Mouse (Mus musculus) embryonic facial prominence, embryonic 10.5 days (tissue): ENCODE data around the gene Sox15. TPM values are rescaled to one million over a fixed set of nuclear protein-coding genes. Genes with fewer than 3 reads are reported as not detected.
"Not testable (repeated sequence)": the region's sequence is repeated elsewhere in the genome, so short reads cannot be mapped to it uniquely, and the experiment has no call there.

Experiments used
- DNase-seq: peaks from one replicate; pipeline ENCODE4 v3.0.0-alpha.2; 2017; ENCODE audit warnings: low spot score
- H3K27ac ChIP-seq: fragments of 300-500 bp; sonication (generic); replicated peaks from 2 replicates; pipeline ENCODE4 v1.5.1; 2016; ENCODE audit warnings: mild to moderate bottlenecking
- H3K27me3 ChIP-seq: fragments of 300-500 bp; sonication (generic); replicated peaks from 2 replicates; pipeline ENCODE4 v1.6.1; 2016; ENCODE audit warnings: low read depth, mild to moderate bottlenecking; ENCODE audit not compliant: poor library complexity, severe bottlenecking
- H3K36me3 ChIP-seq: fragments of 300-500 bp; sonication (generic); replicated peaks from 2 replicates; pipeline ENCODE4 v1.6.1; 2016; ENCODE audit warnings: mild to moderate bottlenecking, moderate library complexity
- H3K4me1 ChIP-seq: fragments of 300-500 bp; sonication (generic); 2 replicates; pipeline ENCODE4 v1.6.1; 2016
- H3K4me3 ChIP-seq: fragments of 300-500 bp; sonication (generic); 2 replicates; pipeline ENCODE4 v1.5.1; 2016; ENCODE audit warnings: mild to moderate bottlenecking, moderate library complexity
- H3K9me3 ChIP-seq: fragments of 300-500 bp; sonication (generic); 2 replicates; pipeline ENCODE4 v1.6.1; 2016; ENCODE audit warnings: mild to moderate bottlenecking
- WGBS: fragments of 180-500 bp; shearing (Covaris S2); methylation state at CpG from one replicate; pipeline ENCODE4 v1.1.7; 2016; 5-methylcytosine and 5-hydroxymethylcytosine counted together
- polyA plus RNA-seq: library from polyadenylated mRNA; unstranded; fragments of >200 nt; fragmentation: Nextera tagmentation; extraction: Ambion mirVana; gene quantifications from 2 replicates; pipeline ENCODE4 v1.2.1, GENCODE M21; 2016

Gene Sox15
- polyA plus RNA-seq, 1 experiment from 2014 or later: 0.17 TPM

DNA sequence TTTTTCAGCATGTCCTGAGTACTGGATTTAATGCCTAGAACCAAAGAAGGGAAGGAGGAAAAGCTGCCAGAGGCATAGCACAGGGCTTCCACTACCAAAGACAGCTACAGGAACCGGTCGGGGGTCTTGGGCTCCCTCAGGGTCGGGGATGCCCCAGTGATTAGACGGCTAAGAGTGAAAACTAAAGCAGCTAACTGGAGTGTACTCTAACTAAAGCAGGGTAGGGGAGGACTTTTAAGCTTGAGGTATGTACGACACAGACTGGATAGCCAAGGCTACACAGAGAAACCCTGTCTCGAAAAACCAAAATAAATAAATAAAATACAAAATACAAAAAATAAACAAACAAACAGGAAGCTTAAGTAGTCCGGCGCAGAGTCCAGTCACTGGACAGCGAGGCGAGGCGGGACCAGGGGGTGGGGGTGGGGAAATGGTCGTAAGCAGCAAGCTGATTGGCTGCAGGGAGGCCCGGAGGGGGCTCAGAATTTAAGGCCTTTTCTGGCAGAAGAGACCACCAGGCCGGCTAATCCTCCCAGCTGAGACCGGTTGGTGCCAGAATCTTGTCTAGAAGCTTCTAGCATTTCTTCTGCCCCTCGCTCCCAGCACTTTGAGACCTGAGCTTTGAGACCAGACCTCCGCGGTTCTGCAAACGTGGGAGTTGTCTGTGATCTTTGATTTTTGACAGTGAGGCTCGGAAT lies 33.4 kb upstream of the Sox15 start, which contains the start of gene Sat2:
TSS of gene Sat2 (plus strand) at position 454 of the 698 bp plus-strand sequence.
- peaks cover 9% of the 10 kb centered on the region for H3K27me3 ChIP-seq
- no peaks in the 10 kb centered on the region for H3K9me3 ChIP-seq
- H3K36me3 ChIP-seq: no peaks in the 10 kb centered on the region
- H3K4me1 ChIP-seq: peaks cover 18% of the 10 kb centered on the region
- peak; percentile 90 for DNase-seq
- WGBS: under 1% methylated on average over 20 of the region's 20 CpGs
- H3K4me3 ChIP-seq: peak within 1 kb of the TSS; percentile 67
- H3K27ac ChIP-seq: peak within 1 kb of the TSS; percentile 91

DNA sequence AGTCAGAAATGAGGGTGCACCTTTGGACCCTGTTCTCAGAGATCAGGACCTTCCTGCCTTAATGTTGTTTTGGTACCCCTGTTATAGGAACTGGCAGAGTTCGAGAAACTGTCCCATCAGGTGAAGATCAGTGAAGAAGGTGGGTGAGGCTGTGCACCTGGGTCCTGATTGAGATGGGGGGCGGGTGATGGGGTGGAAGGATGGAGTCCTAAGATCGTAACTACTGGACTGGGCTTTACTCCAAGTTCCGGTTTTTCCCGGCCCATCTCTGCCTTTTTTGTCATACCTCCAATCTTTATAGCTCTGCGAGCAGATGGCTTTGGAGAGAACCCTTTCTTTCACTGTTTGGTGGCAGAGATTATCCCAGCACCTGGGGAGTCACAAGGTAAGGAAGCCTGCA lies 32.7 kb upstream of the Sox15 start:
- 51% methylated on average over 6 of the region's 6 CpGs for WGBS
- H3K4me3 ChIP-seq: peak overlapping the region; percentile 67
- H3K27me3 ChIP-seq: peaks cover 5% of the 10 kb centered on the region; the same call in 1 of the 2 replicates
- peak overlapping the region; percentile 91 for H3K27ac ChIP-seq
- H3K9me3 ChIP-seq: no peaks in the 10 kb centered on the region
- H3K4me1 ChIP-seq: peaks cover 18% of the 10 kb centered on the region
- DNase-seq: no peak
- H3K36me3 ChIP-seq: no peaks in the 10 kb centered on the region

DNA sequence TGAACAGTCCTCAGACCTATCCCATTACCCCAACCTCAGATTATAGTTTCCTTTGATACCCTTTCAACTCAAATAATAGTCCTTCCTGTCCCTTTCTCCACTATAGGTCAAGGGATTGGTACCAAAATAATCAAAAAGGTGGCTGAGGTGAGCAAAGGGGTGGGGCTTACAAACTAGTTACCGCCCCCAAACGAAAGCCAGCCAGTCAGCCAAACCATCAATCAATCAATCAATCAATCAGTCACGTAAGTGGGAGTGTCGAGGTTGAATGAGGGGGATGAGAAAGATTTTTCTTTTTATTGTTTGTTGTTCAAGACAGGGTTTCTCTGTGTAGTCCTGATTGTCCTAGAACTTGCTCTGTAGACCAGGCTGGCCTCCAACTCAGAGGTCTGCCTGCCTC lies 32.1 kb upstream of the Sox15 start:
- peaks cover 18% of the 10 kb centered on the region for H3K4me1 ChIP-seq
- peak overlapping the region; percentile 67 for H3K4me3 ChIP-seq
- 66% methylated on average over 4 of the region's 4 CpGs for WGBS
- no peak overlapping the region; the same call in 1 of the 2 replicates for H3K27ac ChIP-seq
- no peaks in the 10 kb centered on the region for H3K27me3 ChIP-seq
- DNase-seq: no peak
- no peaks in the 10 kb centered on the region for H3K36me3 ChIP-seq
- no peaks in the 10 kb centered on the region for H3K9me3 ChIP-seq

DNA sequence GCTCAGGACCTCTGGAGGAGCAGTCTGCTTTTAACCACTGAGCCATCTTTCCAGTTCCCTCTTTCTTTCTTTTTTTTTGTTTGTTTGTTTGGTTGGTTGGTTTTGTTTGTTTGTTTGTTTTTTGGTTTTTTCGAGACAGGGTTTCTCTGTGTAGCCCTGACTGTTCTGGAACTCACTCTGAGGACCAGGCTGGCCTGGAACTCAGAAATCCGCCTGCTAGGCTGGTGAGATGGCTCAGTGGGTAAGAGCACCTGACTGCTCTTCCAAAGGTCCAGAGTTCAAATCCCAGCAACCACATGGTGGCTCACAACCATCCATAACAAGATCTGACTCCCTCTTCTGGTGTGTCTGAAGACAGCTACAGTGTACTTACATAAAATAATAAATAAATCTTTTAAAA lies 30.8 kb upstream of the Sox15 start:
- DNase-seq, H3K27me3 ChIP-seq: not testable (repeated sequence)
- WGBS: 84% methylated on average over 2 of the region's 2 CpGs

DNA sequence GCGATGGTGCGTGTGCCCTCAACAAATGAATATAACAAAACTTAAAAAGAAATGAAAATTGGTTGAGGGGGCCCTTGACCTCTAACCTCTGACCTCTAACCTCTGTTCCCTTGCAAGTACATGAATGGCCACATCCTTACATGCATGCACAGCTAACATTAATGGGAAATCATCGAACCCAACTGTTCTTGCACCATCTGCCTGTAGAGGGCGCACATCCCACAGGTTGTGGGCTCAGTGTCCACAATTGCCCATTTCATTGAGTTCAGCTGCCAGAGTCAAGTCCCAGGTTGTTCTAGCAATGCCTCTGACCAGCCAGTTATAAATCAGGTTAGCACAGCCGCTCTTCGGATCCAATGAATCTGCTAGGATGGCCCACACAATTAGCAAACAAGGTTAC lies 26.8 kb upstream of the Sox15 start:
- 0 out of 2 replicates have a peak, but pooled peaks cover 4% of the 10 kb centered on the region for H3K36me3 ChIP-seq
- no peaks in the 10 kb centered on the region for H3K27me3 ChIP-seq
- WGBS: 35% methylated on average over 6 of the region's 6 CpGs
- no peaks in the 10 kb centered on the region for H3K9me3 ChIP-seq
- peak; percentile 85 for DNase-seq
- no peak overlapping the region for H3K27ac ChIP-seq
- H3K4me3 ChIP-seq: no peak overlapping the region
- peaks cover 7% of the 10 kb centered on the region; the same call in 1 of the 2 replicates for H3K4me1 ChIP-seq

More for the DNA sequence above, 30.8 kb upstream of the Sox15 start:
- not testable (repeated sequence) for H3K9me3 ChIP-seq, H3K4me3 ChIP-seq, H3K36me3 ChIP-seq, H3K27ac ChIP-seq
- peaks cover 18% of the 10 kb centered on the region for H3K4me1 ChIP-seq

DNA sequence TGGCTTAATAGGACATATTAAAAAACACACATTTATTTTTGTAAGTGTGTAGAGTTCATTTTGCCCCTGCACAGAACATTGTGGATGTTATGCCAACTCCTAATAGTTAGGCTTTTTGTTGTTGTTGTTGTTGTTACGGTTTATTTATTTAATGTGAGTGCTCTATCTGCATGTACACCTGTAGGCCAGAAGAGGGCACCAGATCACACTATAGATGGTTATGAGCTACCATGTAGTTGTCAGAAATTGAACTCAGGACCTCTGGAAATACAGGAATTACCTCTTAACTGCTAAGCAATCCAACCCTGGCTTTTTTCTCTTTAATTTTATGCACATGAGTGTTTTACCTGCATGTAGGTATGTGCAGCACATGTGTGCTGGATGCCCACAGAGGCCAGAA lies 25.3 kb upstream of the Sox15 start:
- DNase-seq: no peak

DNA sequence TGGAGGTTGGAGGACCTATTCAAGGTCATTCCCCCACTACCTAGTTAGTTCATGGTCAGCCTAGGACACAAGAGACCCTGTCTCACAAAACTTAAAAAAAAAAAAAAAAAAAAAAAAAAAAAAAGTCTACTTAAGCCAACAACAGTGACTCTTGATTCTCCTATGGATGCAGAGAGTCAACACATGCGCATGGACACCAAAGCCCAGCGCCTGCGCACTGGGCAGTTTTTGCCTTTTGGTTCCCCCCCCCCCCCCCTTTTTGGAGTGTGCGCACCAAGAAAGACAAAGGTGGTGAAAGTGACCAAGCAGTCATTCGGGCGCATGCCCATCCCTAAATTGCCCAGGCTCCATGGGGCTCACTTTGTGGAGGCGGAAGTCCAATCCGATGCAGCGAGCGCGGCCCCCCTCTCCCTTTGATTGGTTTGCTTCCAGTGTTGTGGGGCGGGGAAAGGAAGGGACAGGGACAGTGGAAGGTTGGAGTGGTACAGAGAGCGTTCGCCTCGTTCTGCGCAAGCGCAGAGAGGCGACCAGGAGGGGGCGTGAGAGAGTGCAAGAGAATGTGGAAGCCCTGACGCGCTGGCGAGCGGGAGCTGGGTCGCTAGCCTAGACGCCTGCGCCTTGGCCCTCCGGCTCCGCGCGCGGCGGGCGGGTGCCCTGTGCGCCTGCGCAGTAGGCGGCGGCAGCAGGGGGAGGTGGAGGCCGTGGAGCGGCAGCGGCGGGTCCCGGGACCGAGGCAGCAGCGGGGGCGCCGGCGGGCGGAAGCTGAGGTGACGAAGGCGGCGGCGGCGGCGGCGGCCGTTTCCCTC lies 22.6 kb upstream of the Sox15 start, which contains the start of gene Fxr2:
TSS of gene Fxr2 (plus strand) at position 707 of the 806 bp plus-strand sequence.
- peak within 1 kb of the TSS; percentile 99 for H3K4me3 ChIP-seq
- H3K27me3 ChIP-seq: no peaks in the 10 kb centered on the region
- under 1% methylated on average over 55 of the region's 56 CpGs for WGBS
- H3K27ac ChIP-seq: peak within 1 kb of the TSS; percentile 98
- peak; percentile 100 for DNase-seq
- H3K9me3 ChIP-seq: no peaks in the 10 kb centered on the region
- H3K4me1 ChIP-seq: peaks cover 28% of the 10 kb centered on the region
- peaks cover 32% of the 10 kb centered on the region for H3K36me3 ChIP-seq

More for the DNA sequence above, 25.3 kb upstream of the Sox15 start:
- no peaks in the 10 kb centered on the region for H3K27me3 ChIP-seq
- no peak overlapping the region for H3K27ac ChIP-seq
- peaks cover 7% of the 10 kb centered on the region for H3K36me3 ChIP-seq
- H3K4me1 ChIP-seq: peaks cover 19% of the 10 kb centered on the region
- 68% methylated on average over 1 of the region's 1 CpGs for WGBS
- H3K4me3 ChIP-seq: no peak overlapping the region
- H3K9me3 ChIP-seq: no peaks in the 10 kb centered on the region

DNA sequence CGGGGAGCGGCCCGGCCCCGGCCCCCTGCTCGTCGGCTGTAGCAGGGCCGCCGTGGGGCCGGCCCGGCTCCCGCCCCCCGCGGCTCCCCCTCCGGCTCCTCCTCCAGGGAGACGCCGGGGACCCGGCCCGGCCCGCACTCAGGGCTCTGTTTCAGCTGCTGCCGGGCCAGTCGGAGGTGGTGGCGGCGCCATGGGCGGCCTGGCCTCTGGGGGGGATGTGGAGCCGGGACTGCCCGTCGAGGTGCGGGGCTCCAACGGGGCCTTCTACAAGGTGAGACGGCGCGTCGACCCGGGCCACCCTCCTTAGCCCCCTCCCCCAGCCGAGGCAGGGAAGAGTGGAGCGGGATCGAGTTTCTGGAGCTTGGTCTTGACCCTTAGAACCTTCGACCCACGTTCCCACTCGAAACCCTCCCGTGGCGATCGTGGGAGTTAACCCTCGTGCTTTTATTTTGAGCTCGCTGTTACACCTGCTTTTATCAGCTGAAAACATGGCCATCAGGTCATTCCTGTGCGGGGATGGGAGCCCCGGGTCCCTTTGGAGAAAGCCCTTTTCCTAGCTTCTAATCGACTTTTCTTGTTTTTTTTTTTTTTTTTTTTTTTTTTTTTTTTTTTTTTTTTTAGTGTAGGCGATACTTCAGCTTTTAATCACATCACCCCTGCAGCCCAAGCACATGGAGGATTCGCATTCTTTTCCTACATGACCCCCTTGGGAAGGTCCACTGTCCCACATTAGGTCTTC lies 21.8 kb upstream of the Sox15 start:
- H3K4me1 ChIP-seq: peaks cover 28% of the 10 kb centered on the region
- peaks cover 40% of the 10 kb centered on the region for H3K36me3 ChIP-seq
- H3K4me3 ChIP-seq: peak overlapping the region; percentile 99
- under 1% methylated on average over 50 of the region's 50 CpGs for WGBS
- H3K27me3 ChIP-seq: no peaks in the 10 kb centered on the region
- no peaks in the 10 kb centered on the region for H3K9me3 ChIP-seq
- peak overlapping the region; percentile 98 for H3K27ac ChIP-seq
- DNase-seq: no peak

DNA sequence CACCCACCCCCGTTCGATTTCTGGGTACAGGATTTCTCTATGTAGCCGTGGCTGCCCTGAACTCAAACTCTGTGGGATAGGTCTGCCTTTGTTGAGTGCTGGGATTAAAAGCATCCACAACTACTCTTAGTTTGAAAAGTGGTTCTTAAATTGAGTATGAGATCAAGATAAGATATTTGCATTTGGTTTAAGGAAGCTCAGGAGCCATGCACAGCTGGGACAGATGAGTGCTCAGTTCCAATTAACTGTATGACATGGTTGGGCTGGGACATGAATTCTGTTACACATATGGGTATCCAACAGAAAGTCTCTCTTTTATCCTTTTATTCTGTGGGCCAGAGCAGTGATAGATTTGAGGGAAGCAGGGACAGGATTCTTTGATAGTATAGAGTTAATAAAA lies 19.6 kb upstream of the Sox15 start:
- Histone ChIP-seq H3K36me3 (peaks cover 62% of the 10 kb centered on the region), H3K9me3 (no peaks in the 10 kb centered on the region), H3K27me3 (no peaks in the 10 kb centered on the region), H3K27ac (no peak overlapping the region), H3K4me3 (peak overlapping the region; percentile 21; the same call in 1 of the 2 replicates), H3K4me1 (peaks cover 28% of the 10 kb centered on the region)
- 94% methylated on average over 3 of the region's 3 CpGs for WGBS
- DNase-seq: no peak

DNA sequence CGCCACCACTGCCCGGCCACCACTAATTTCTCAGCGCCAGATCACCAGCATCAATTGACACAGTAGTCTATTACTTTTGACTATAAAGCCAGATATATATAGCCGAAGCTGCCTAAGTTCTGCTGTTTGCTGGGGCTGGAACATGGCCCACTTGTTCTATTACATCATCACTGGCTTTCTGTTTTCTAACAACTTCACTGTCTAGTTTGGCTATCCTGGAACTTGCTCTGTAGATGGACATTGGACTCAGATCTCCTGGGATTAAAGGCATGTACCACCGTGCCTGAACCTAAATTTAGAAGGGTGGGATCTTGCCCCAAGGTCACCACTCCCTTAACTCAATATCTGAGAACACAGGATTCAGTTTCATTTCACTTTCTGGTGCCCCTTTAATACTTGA lies 9.3 kb upstream of the Sox15 start:
- Histone ChIP-seq H3K27me3 (no peaks in the 10 kb centered on the region), H3K36me3 (peaks cover 99% of the 10 kb centered on the region), H3K4me1 (no peaks in the 10 kb centered on the region), H3K9me3 (no peaks in the 10 kb centered on the region), H3K4me3 (no peak overlapping the region), H3K27ac (no peak overlapping the region)
- 97% methylated on average over 5 of the region's 5 CpGs for WGBS
- no peak for DNase-seq

DNA sequence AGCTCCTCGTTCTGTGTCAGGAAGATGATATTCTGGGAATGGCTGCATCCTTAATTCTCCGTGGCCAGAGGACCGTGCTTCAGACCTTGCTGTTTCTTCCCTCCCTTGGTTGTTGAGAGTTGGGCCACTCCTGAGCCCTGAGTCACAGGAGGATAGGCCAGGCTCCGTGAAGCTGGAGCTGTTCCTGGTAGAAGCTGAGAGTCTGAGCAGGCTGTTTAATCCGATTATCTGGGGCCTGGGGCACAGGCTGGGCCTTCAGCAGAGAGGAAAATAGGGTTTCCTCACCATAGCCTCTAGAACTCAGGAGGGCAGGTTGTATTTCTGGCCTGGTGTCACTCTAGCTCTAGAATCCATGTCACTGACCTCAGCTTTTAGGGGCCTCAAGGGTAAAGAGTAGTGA lies 1.7 kb upstream of the Sox15 start:
- no peak overlapping the region for H3K27ac ChIP-seq
- no peaks in the 10 kb centered on the region for H3K9me3 ChIP-seq
- no peak for DNase-seq
- peaks cover 39% of the 10 kb centered on the region for H3K4me1 ChIP-seq
- H3K36me3 ChIP-seq: peaks cover 94% of the 10 kb centered on the region
- WGBS: 73% methylated on average over 5 of the region's 5 CpGs
- H3K27me3 ChIP-seq: no peaks in the 10 kb centered on the region
- H3K4me3 ChIP-seq: no peak overlapping the region

DNA sequence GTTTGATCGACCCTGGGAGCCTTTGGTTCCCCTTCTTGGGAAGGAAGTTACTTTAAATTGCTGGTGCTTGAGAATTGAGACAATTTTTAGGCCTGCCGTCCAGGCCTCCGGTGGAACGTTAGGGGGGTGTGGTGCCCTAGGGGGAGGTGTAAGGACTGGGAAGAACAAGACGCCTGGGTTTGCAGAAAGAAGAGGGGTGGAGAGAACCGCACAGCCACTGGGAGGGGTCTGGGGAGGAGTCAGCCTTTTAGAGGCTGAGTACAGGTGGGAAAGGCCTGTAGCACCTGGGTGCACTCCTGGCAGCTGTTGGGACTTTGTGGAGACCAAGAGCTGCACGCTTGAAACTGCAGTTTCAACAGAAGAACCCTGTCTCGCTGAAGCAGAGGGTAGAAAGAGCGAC lies 354 bp upstream of the Sox15 start:
- no peaks in the 10 kb centered on the region for H3K9me3 ChIP-seq
- peaks cover 39% of the 10 kb centered on the region for H3K4me1 ChIP-seq
- H3K4me3 ChIP-seq: peak overlapping the region; percentile 19
- H3K27ac ChIP-seq: peak overlapping the region; percentile 71; the same call in 1 of the 2 replicates
- H3K27me3 ChIP-seq: no peaks in the 10 kb centered on the region
- 39% methylated on average over 9 of the region's 9 CpGs for WGBS
- DNase-seq: peak; percentile 29
- peaks cover 94% of the 10 kb centered on the region for H3K36me3 ChIP-seq
